Mouse (Mus musculus): Measurements from ENCODE around the gene Pde4d. TPM values are rescaled to one million over a fixed set of nuclear protein-coding genes. Genes with fewer than 3 reads are reported as not detected.
A peak's percentile ranks its signal among the peaks of the same experiment; 100 is the strongest.

Pde4d gene
- polyA plus RNA-seq, 1 experiment from 2014 or later = 14.6 TPM

- Histone ChIP-seq H3K4me3 (ENCODE audit: low read depth, low read length) (no peak overlapping the region), H3K36me3 (replicated peaks; ENCODE audit: control insufficient read depth, insufficient read depth, low read depth, low read length) (no peaks in the 10 kb centered on the region; the same call in 1 of the 2 replicates), H3K9me3 (replicated peaks; ENCODE audit: control insufficient read depth, low read length) (no peaks in the 10 kb centered on the region), H3K4me2 (ENCODE audit: low read depth, low read length) (no peak overlapping the region), H3K4me1 (ENCODE audit: control insufficient read depth, insufficient read depth, low read length) (no peaks in the 10 kb centered on the region), H3K27me3 (ENCODE audit: control insufficient read depth, insufficient read depth, low read length) (no peaks in the 10 kb centered on the region), H3K27ac (replicated peaks; ENCODE audit: low read depth, low read length) (no peak overlapping the region), H3K9ac (replicated peaks; ENCODE audit: low read length) (no peak overlapping the region)
- DNase-seq (ENCODE audit: low spot score) (no peak), ATAC-seq (replicated peaks; ENCODE audit: insufficient number of reproducible peaks, low FRiP score, low TSS enrichment, low read depth) (no peak)
- 93% methylated on average over 13 of the region's 13 CpGs for WGBS
Observed at GRCm38 (mm10) chr13:109932688-109933087, 1482.9 kb downstream of the Pde4d start.

- DNase-seq (ENCODE audit: low spot score) = no peak
- H3K9ac ChIP-seq (replicated peaks; ENCODE audit: low read length) = no peak overlapping the region
- no peaks in the 10 kb centered on the region for H3K27me3 ChIP-seq (ENCODE audit: control insufficient read depth, insufficient read depth, low read length)
- no peaks in the 10 kb centered on the region; the same call in 1 of the 2 replicates for H3K36me3 ChIP-seq (replicated peaks; ENCODE audit: control insufficient read depth, insufficient read depth, low read depth, low read length)
- ATAC-seq (replicated peaks; ENCODE audit: insufficient number of reproducible peaks, low FRiP score, low TSS enrichment, low read depth) = no peak
- WGBS = 92% methylated on average over 7 of the region's 7 CpGs
- H3K4me3 ChIP-seq (ENCODE audit: low read depth, low read length) = no peak overlapping the region
- no peak overlapping the region for H3K27ac ChIP-seq (replicated peaks; ENCODE audit: low read depth, low read length)
- no peak overlapping the region for H3K4me2 ChIP-seq (ENCODE audit: low read depth, low read length)
- H3K9me3 ChIP-seq (replicated peaks; ENCODE audit: control insufficient read depth, low read length) = no peaks in the 10 kb centered on the region
- no peaks in the 10 kb centered on the region for H3K4me1 ChIP-seq (ENCODE audit: control insufficient read depth, insufficient read depth, low read length)
Observed at GRCm38 (mm10) chr13:109933554-109933953, 1483.8 kb downstream of the Pde4d start.

- Histone ChIP-seq H3K4me2 (ENCODE audit: low read depth, low read length) (no peak overlapping the region), H3K36me3 (replicated peaks; ENCODE audit: control insufficient read depth, insufficient read depth, low read depth, low read length) (no peaks in the 10 kb centered on the region; the same call in 1 of the 2 replicates), H3K4me1 (ENCODE audit: control insufficient read depth, insufficient read depth, low read length) (no peaks in the 10 kb centered on the region), H3K27ac (replicated peaks; ENCODE audit: low read depth, low read length) (no peak overlapping the region), H3K9ac (replicated peaks; ENCODE audit: low read length) (no peak overlapping the region), H3K9me3 (replicated peaks; ENCODE audit: control insufficient read depth, low read length) (no peaks in the 10 kb centered on the region), H3K27me3 (ENCODE audit: control insufficient read depth, insufficient read depth, low read length) (no peaks in the 10 kb centered on the region), H3K4me3 (ENCODE audit: low read depth, low read length) (no peak overlapping the region)
- no peak for DNase-seq (ENCODE audit: low spot score)
- ATAC-seq (replicated peaks; ENCODE audit: insufficient number of reproducible peaks, low FRiP score, low TSS enrichment, low read depth) = no peak
- 90% methylated on average over 5 of the region's 5 CpGs for WGBS
Observed at GRCm38 (mm10) chr13:109936866-109937265, 1487.1 kb downstream of the Pde4d start.

GRCm38 (mm10) chr13:109944822-109945551 lies 1495.2 kb downstream of the Pde4d start:
- no peaks in the 10 kb centered on the region for H3K9me3 ChIP-seq (replicated peaks; ENCODE audit: control insufficient read depth, low read length)
- ATAC-seq (replicated peaks; ENCODE audit: insufficient number of reproducible peaks, low FRiP score, low TSS enrichment, low read depth) (no peak), DNase-seq (ENCODE audit: low spot score) (no peak)
- no peak overlapping the region for H3K4me2 ChIP-seq (ENCODE audit: low read depth, low read length)
- no peaks in the 10 kb centered on the region for H3K27me3 ChIP-seq (ENCODE audit: control insufficient read depth, insufficient read depth, low read length)
- no peak overlapping the region for H3K9ac ChIP-seq (replicated peaks; ENCODE audit: low read length)
- no peak overlapping the region for H3K4me3 ChIP-seq (ENCODE audit: low read depth, low read length)
- peaks cover 3% of the 10 kb centered on the region; the same call in 1 of the 2 replicates for H3K36me3 ChIP-seq (replicated peaks; ENCODE audit: control insufficient read depth, insufficient read depth, low read depth, low read length)
- H3K4me1 ChIP-seq (ENCODE audit: control insufficient read depth, insufficient read depth, low read length) = no peaks in the 10 kb centered on the region
- H3K27ac ChIP-seq (replicated peaks; ENCODE audit: low read depth, low read length) = no peak overlapping the region
- WGBS = 91% methylated on average over 7 of the region's 7 CpGs

- Histone ChIP-seq H3K9me3 (replicated peaks; ENCODE audit: control insufficient read depth, low read length) (no peaks in the 10 kb centered on the region), H3K4me2 (ENCODE audit: low read depth, low read length) (no peak overlapping the region), H3K27me3 (ENCODE audit: control insufficient read depth, insufficient read depth, low read length) (no peaks in the 10 kb centered on the region), H3K36me3 (replicated peaks; ENCODE audit: control insufficient read depth, insufficient read depth, low read depth, low read length) (peaks cover 6% of the 10 kb centered on the region), H3K27ac (replicated peaks; ENCODE audit: low read depth, low read length) (no peak overlapping the region), H3K9ac (replicated peaks; ENCODE audit: low read length) (no peak overlapping the region), H3K4me3 (ENCODE audit: low read depth, low read length) (no peak overlapping the region), H3K4me1 (ENCODE audit: control insufficient read depth, insufficient read depth, low read length) (no peaks in the 10 kb centered on the region)
- ATAC-seq (replicated peaks; ENCODE audit: insufficient number of reproducible peaks, low FRiP score, low TSS enrichment, low read depth) (no peak), DNase-seq (ENCODE audit: low spot score) (peak; percentile 49)
- 54% methylated on average over 14 of the region's 14 CpGs for WGBS
Observed at GRCm38 (mm10) chr13:109951466-109951865, 1501.7 kb downstream of the Pde4d start.

- no peak overlapping the region for H3K4me3 ChIP-seq (ENCODE audit: low read depth, low read length)
- no peak overlapping the region for H3K27ac ChIP-seq (replicated peaks; ENCODE audit: low read depth, low read length)
- no peak overlapping the region for H3K9ac ChIP-seq (replicated peaks; ENCODE audit: low read length)
- DNase-seq (ENCODE audit: low spot score) (no peak), ATAC-seq (replicated peaks; ENCODE audit: insufficient number of reproducible peaks, low FRiP score, low TSS enrichment, low read depth) (no peak)
- no peaks in the 10 kb centered on the region for H3K27me3 ChIP-seq (ENCODE audit: control insufficient read depth, insufficient read depth, low read length)
- H3K4me1 ChIP-seq (ENCODE audit: control insufficient read depth, insufficient read depth, low read length) = no peaks in the 10 kb centered on the region
- no peaks in the 10 kb centered on the region for H3K9me3 ChIP-seq (replicated peaks; ENCODE audit: control insufficient read depth, low read length)
- H3K4me2 ChIP-seq (ENCODE audit: low read depth, low read length) = no peak overlapping the region
- peaks cover 3% of the 10 kb centered on the region for H3K36me3 ChIP-seq (replicated peaks; ENCODE audit: control insufficient read depth, insufficient read depth, low read depth, low read length)
- WGBS = 95% methylated on average over 8 of the region's 8 CpGs
Observed at GRCm38 (mm10) chr13:109954189-109954588, 1504.4 kb downstream of the Pde4d start.

GRCm38 (mm10) chr13:109957953-109958352 lies 1508.2 kb downstream of the Pde4d start:
- WGBS = 58% methylated on average over 4 of the region's 4 CpGs
- no peak overlapping the region for H3K4me3 ChIP-seq (ENCODE audit: low read depth, low read length)
- no peaks in the 10 kb centered on the region for H3K9me3 ChIP-seq (replicated peaks; ENCODE audit: control insufficient read depth, low read length)
- DNase-seq (ENCODE audit: low spot score) (no peak), ATAC-seq (replicated peaks; ENCODE audit: insufficient number of reproducible peaks, low FRiP score, low TSS enrichment, low read depth) (no peak)
- H3K36me3 ChIP-seq (replicated peaks; ENCODE audit: control insufficient read depth, insufficient read depth, low read depth, low read length) = no peaks in the 10 kb centered on the region
- H3K27ac ChIP-seq (replicated peaks; ENCODE audit: low read depth, low read length) = no peak overlapping the region
- no peaks in the 10 kb centered on the region for H3K27me3 ChIP-seq (ENCODE audit: control insufficient read depth, insufficient read depth, low read length)
- no peak overlapping the region for H3K9ac ChIP-seq (replicated peaks; ENCODE audit: low read length)
- H3K4me1 ChIP-seq (ENCODE audit: control insufficient read depth, insufficient read depth, low read length) = no peaks in the 10 kb centered on the region
- H3K4me2 ChIP-seq (ENCODE audit: low read depth, low read length) = no peak overlapping the region

GRCm38 (mm10) chr13:109982821-109983443 lies 1533.2 kb downstream of the Pde4d start:
- no peaks in the 10 kb centered on the region for H3K27me3 ChIP-seq (ENCODE audit: control insufficient read depth, insufficient read depth, low read length)
- H3K4me1 ChIP-seq (ENCODE audit: control insufficient read depth, insufficient read depth, low read length) = no peaks in the 10 kb centered on the region
- DNase-seq (ENCODE audit: low spot score) (no peak), ATAC-seq (replicated peaks; ENCODE audit: insufficient number of reproducible peaks, low FRiP score, low TSS enrichment, low read depth) (no peak)
- H3K4me2 ChIP-seq (ENCODE audit: low read depth, low read length) = no peak overlapping the region
- no peaks in the 10 kb centered on the region for H3K36me3 ChIP-seq (replicated peaks; ENCODE audit: control insufficient read depth, insufficient read depth, low read depth, low read length)
- no peak overlapping the region for H3K27ac ChIP-seq (replicated peaks; ENCODE audit: low read depth, low read length)
- no peak overlapping the region for H3K4me3 ChIP-seq (ENCODE audit: low read depth, low read length)
- 72% methylated on average over 10 of the region's 10 CpGs for WGBS
- H3K9me3 ChIP-seq (replicated peaks; ENCODE audit: control insufficient read depth, low read length) = no peaks in the 10 kb centered on the region
- H3K9ac ChIP-seq (replicated peaks; ENCODE audit: low read length) = no peak overlapping the region

Measured in embryonic facial prominence, embryonic 11.5 days (tissue).